Mouse (Mus musculus) liver, embryonic 14.5 days (tissue): ENCODE measurements around the gene Paqr3.

Experiments used
- CTCF ChIP-seq: IDR thresholded peaks from 2 replicates; pipeline ENCODE4 v1.5.1; 2016; ENCODE audit warnings: antibody characterized with exemption, low read depth, control low read depth
- EP300 ChIP-seq: IDR thresholded peaks from 2 replicates; pipeline ENCODE4 v1.6.1; 2016; ENCODE audit warnings: antibody characterized with exemption, low read depth

DNA sequence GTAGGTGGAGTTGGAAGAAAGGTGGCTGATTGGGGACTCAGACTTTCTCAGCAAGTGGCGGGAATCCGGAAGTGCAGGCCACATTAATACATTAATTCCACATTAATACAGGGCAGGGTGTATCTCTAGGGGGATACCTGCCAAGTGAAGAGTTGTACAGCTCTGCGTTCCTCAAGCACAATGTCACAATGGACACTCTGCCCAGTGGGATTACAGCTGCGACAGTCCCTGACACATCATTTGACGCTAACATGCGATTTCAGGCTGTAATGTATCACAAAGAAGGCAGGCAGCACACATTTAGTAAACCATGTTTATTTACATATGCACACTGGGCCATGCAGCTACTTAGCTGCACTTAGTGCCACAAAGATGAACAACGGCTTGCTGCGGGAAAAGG lies 18.4 kb downstream of the Paqr3 start:
- 0 out of 2 replicates have a peak, but pooled peaks have one; percentile 4 for TF ChIP-seq CTCF
- no peak for TF ChIP-seq EP300
